Mouse (Mus musculus) limb, embryonic 11.5 days (tissue): ENCODE data around the gene Aak1. TPM values are rescaled to one million over a fixed set of nuclear protein-coding genes. Genes with fewer than 3 reads are reported as not detected.
"Not testable (repeated sequence)": the region's sequence is repeated elsewhere in the genome, so short reads cannot be mapped to it uniquely, and the experiment has no call there.

Experiments used
- ATAC-seq: fragments of 200-750 bp; cut with Nextera tagmentation; 2 replicates; pipeline ENCODE4 v1.8.0; 2017; ENCODE audit warnings: low read depth; ENCODE audit not compliant: insufficient number of reproducible peaks, low FRiP score, low TSS enrichment
- DNase-seq: peaks from one replicate; pipeline ENCODE4 v3.0.0-alpha.2; 2015; ENCODE audit warnings: low spot score
- H3K27ac ChIP-seq: fragments of 300-500 bp; sonication (generic); replicated peaks from 2 replicates; pipeline ENCODE4 v1.5.1; 2014; ENCODE audit warnings: low read depth, mild to moderate bottlenecking, low read length
- H3K27me3 ChIP-seq: fragments of 300-500 bp; sonication (generic); 2 replicates; pipeline ENCODE4 v1.6.1; 2014; ENCODE audit warnings: mild to moderate bottlenecking, low read length, mixed read lengths; ENCODE audit not compliant: control insufficient read depth, insufficient read depth
- H3K36me3 ChIP-seq: fragments of 300-500 bp; sonication (generic); 2 replicates; pipeline ENCODE4 v1.6.1; 2014; ENCODE audit warnings: mild to moderate bottlenecking, low read length, moderate library complexity, mixed read lengths; ENCODE audit not compliant: control insufficient read depth, insufficient read depth
- H3K4me1 ChIP-seq: fragments of 300-500 bp; sonication (generic); 2 replicates; pipeline ENCODE4 v1.6.1; 2014; ENCODE audit warnings: low read length, mixed read lengths; ENCODE audit not compliant: control insufficient read depth, insufficient read depth
- H3K4me2 ChIP-seq: fragments of 300-500 bp; sonication (generic); 2 replicates; pipeline ENCODE4 v1.6.1; 2014; ENCODE audit warnings: low read depth, mild to moderate bottlenecking, moderate library complexity; ENCODE audit not compliant: severe bottlenecking
- H3K4me3 ChIP-seq: fragments of 300-500 bp; sonication (generic); 2 replicates; pipeline ENCODE4 v1.5.1; 2014; ENCODE audit warnings: low read depth, low read length
- H3K9ac ChIP-seq: fragments of 300-500 bp; sonication (generic); 2 replicates; pipeline ENCODE4 v1.6.1; 2014; ENCODE audit warnings: mild to moderate bottlenecking, low read length
- H3K9me3 ChIP-seq: fragments of 300-500 bp; sonication (generic); 2 replicates; pipeline ENCODE4 v1.6.1; 2016; ENCODE audit warnings: low read length; ENCODE audit not compliant: control insufficient read depth
- WGBS: fragments of 180-500 bp; shearing (Covaris S2); extraction: QIAGEN DNeasy Blood & Tissue Kit; methylation state at CpG from one replicate; pipeline ENCODE4 v1.1.7; 2014; 5-methylcytosine and 5-hydroxymethylcytosine counted together
- polyA plus RNA-seq: library from polyadenylated mRNA; unstranded; fragments of >200 nt; fragmentation: Nextera tagmentation; extraction: Ambion mirVana; gene quantifications from 2 replicates; pipeline ENCODE4 v1.2.1, GENCODE M21; 2014

Aak1 gene
- polyA plus RNA-seq, 1 experiment from 2014 or later: 14.1 TPM

GRCm38 (mm10) chr6:87026980-87027379 is 177.7 kb downstream of the Aak1 start:
- no peak overlapping the region for H3K4me2 ChIP-seq
- no peak for DNase-seq
- H3K9ac ChIP-seq: no peak overlapping the region
- no peak for ATAC-seq
- no peak overlapping the region for H3K4me3 ChIP-seq
- H3K36me3 ChIP-seq: peaks cover 8% of the 10 kb centered on the region; the same call in 1 of the 2 replicates
- WGBS: 89% methylated on average over 7 of the region's 7 CpGs
- no peaks in the 10 kb centered on the region for H3K4me1 ChIP-seq
- no peaks in the 10 kb centered on the region for H3K27me3 ChIP-seq
- H3K27ac ChIP-seq: no peak overlapping the region
- no peaks in the 10 kb centered on the region for H3K9me3 ChIP-seq

- DNase-seq (no peak), ATAC-seq (no peak)
- Histone ChIP-seq H3K9ac (no peak overlapping the region), H3K27ac (no peak overlapping the region), H3K4me2 (no peak overlapping the region), H3K9me3 (no peaks in the 10 kb centered on the region), H3K27me3 (no peaks in the 10 kb centered on the region), H3K4me3 (no peak overlapping the region), H3K4me1 (no peaks in the 10 kb centered on the region), H3K36me3 (peaks cover 8% of the 10 kb centered on the region; the same call in 1 of the 2 replicates)
Observed at GRCm38 (mm10) chr6:87028881-87029280, 179.6 kb downstream of the Aak1 start.

- not testable (repeated sequence) for H3K27me3 ChIP-seq, DNase-seq, ATAC-seq, H3K9ac ChIP-seq, H3K4me2 ChIP-seq, H3K4me1 ChIP-seq, H3K9me3 ChIP-seq, H3K4me3 ChIP-seq, H3K27ac ChIP-seq, H3K36me3 ChIP-seq
- WGBS: 63% methylated on average over 7 of the region's 7 CpGs
Observed at GRCm38 (mm10) chr6:87031310-87031709, 182.0 kb downstream of the Aak1 start.

- no peak overlapping the region for H3K9ac ChIP-seq
- WGBS: 92% methylated on average over 3 of the region's 3 CpGs
- DNase-seq (no peak), ATAC-seq (no peak)
- H3K4me1 ChIP-seq: no peaks in the 10 kb centered on the region
- H3K4me3 ChIP-seq: no peak overlapping the region
- no peak overlapping the region for H3K27ac ChIP-seq
- H3K27me3 ChIP-seq: no peaks in the 10 kb centered on the region
- H3K4me2 ChIP-seq: no peak overlapping the region
- H3K9me3 ChIP-seq: no peaks in the 10 kb centered on the region
- H3K36me3 ChIP-seq: peaks cover 3% of the 10 kb centered on the region; the same call in 1 of the 2 replicates
Observed at GRCm38 (mm10) chr6:87032401-87032800, 183.1 kb downstream of the Aak1 start.

DNA sequence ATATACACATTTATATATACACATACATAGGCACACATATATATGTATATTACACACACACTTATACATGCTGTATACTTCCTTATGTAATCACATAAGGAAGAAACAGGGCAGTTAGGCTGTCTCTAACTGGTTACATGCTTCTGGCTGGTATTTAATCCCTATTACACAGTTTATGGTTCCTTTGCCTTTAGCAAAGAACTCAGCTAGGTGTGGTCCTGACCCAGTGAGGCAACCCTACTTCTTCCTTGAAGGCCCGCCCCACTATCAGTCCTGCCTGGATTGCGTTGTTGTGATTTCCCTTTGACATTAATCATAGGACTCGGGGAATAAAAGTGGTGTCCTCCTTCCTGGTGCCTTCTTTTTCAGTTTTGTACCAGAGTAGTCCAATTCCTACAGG is 185.1 kb downstream of the Aak1 start:
- Histone ChIP-seq H3K4me2 (no peak overlapping the region), H3K9me3 (no peaks in the 10 kb centered on the region), H3K36me3 (no peaks in the 10 kb centered on the region), H3K4me1 (no peaks in the 10 kb centered on the region), H3K27me3 (no peaks in the 10 kb centered on the region), H3K4me3 (no peak overlapping the region), H3K27ac (no peak overlapping the region), H3K9ac (no peak overlapping the region)
- no peak for DNase-seq
- WGBS: 93% methylated on average over 3 of the region's 3 CpGs
- no peak for ATAC-seq

GRCm38 (mm10) chr6:87037826-87038620 is 188.7 kb downstream of the Aak1 start:
- Histone ChIP-seq H3K4me3 (no peak overlapping the region), H3K9ac (no peak overlapping the region), H3K27ac (no peak overlapping the region), H3K27me3 (no peaks in the 10 kb centered on the region), H3K4me1 (no peaks in the 10 kb centered on the region), H3K36me3 (no peaks in the 10 kb centered on the region), H3K4me2 (no peak overlapping the region), H3K9me3 (no peaks in the 10 kb centered on the region)
- WGBS: 87% methylated on average over 10 of the region's 10 CpGs
- no peak for ATAC-seq
- DNase-seq: no peak

DNA sequence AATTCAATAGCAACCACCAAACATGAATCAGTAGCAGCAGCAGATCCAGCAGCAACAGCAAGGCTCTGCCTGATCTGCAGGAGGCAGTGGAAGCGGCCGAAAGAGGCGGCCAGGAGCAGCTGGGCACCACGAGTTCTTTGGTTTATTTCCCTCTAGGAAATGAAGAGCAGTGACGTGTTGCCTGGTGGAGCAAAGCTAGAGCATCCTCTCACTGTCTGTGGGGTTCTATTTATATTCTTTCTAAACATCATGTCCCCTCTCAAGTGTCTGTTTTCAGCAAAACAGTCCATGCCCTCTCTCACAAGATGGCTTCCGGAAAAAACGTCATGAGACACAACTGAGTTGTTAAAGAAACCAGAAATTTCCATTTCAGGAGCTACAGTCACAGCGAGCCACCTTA is 189.8 kb downstream of the Aak1 start:
- Histone ChIP-seq H3K36me3 (no peaks in the 10 kb centered on the region), H3K9me3 (no peaks in the 10 kb centered on the region), H3K4me3 (no peak overlapping the region), H3K27ac (no peak overlapping the region), H3K27me3 (no peaks in the 10 kb centered on the region), H3K9ac (no peak overlapping the region), H3K4me2 (no peak overlapping the region), H3K4me1 (peaks cover 6% of the 10 kb centered on the region; the same call in 1 of the 2 replicates)
- 89% methylated on average over 8 of the region's 8 CpGs for WGBS
- DNase-seq: no peak
- no peak for ATAC-seq

- H3K4me3 ChIP-seq: no peak overlapping the region
- no peak overlapping the region; the same call in 1 of the 2 replicates for H3K4me2 ChIP-seq
- H3K27ac ChIP-seq: peak overlapping the region; percentile 52; the same call in 1 of the 2 replicates
- no peaks in the 10 kb centered on the region for H3K36me3 ChIP-seq
- 89% methylated on average over 4 of the region's 4 CpGs for WGBS
- no peaks in the 10 kb centered on the region for H3K9me3 ChIP-seq
- DNase-seq: no peak
- no peak for ATAC-seq
- no peak overlapping the region for H3K9ac ChIP-seq
- H3K4me1 ChIP-seq: peaks cover 6% of the 10 kb centered on the region; the same call in 1 of the 2 replicates
- no peaks in the 10 kb centered on the region for H3K27me3 ChIP-seq
Observed at GRCm38 (mm10) chr6:87040971-87041370, 191.7 kb downstream of the Aak1 start.
